Mouse (Mus musculus): ENCODE measurements around the gene Ccdc28b. TPM values are rescaled to one million over a fixed set of nuclear protein-coding genes. Genes with fewer than 3 reads are reported as not detected.

Gene Ccdc28b
- polyA plus RNA-seq, 1 experiment from 2014 or later, result 103 TPM

- 84% methylated on average over 12 of the region's 12 CpGs for WGBS
- Histone ChIP-seq H3K36me3 (peaks cover 38% of the 10 kb centered on the region), H3K27ac (no peak overlapping the region), H3K4me2 (replicated peaks) (no peak overlapping the region), H3K4me3 (no peak overlapping the region), H3K9ac (0 out of 2 replicates have a peak overlapping the region, but pooled peaks have one; percentile 13), H3K9me3 (no peaks in the 10 kb centered on the region), H3K4me1 (no peaks in the 10 kb centered on the region), H3K27me3 (replicated peaks) (no peaks in the 10 kb centered on the region)
- ATAC-seq (ENCODE audit: low FRiP score, low read depth), result 0 out of 2 replicates have a peak, but pooled peaks have one; percentile 14
These were observed 14.6 kb downstream of the Ccdc28b start for GRCm38 (mm10) chr4:129609139-129609631.

- ATAC-seq (ENCODE audit: low FRiP score, low read depth), result peak; percentile 74
- H3K36me3 ChIP-seq, result peaks cover 44% of the 10 kb centered on the region
- H3K9me3 ChIP-seq, result no peaks in the 10 kb centered on the region
- WGBS, result 39% methylated on average over 7 of the region's 7 CpGs
- H3K4me3 ChIP-seq, result no peak overlapping the region
- H3K9ac ChIP-seq, result no peak overlapping the region
- H3K27ac ChIP-seq, result no peak overlapping the region
- H3K27me3 ChIP-seq (replicated peaks), result no peaks in the 10 kb centered on the region
- H3K4me2 ChIP-seq (replicated peaks), result no peak overlapping the region
- no peaks in the 10 kb centered on the region for H3K4me1 ChIP-seq
These were observed 15.2 kb downstream of the Ccdc28b start for GRCm38 (mm10) chr4:129608426-129609025.

- Histone ChIP-seq H3K9ac (peak within 1 kb of the TSS; percentile 70), H3K4me1 (peaks cover 27% of the 10 kb centered on the region), H3K27ac (peak within 1 kb of the TSS; percentile 33; the same call in 1 of the 2 replicates), H3K9me3 (no peaks in the 10 kb centered on the region), H3K4me2 (replicated peaks) (peak within 1 kb of the TSS; percentile 91), H3K36me3 (peaks cover 52% of the 10 kb centered on the region), H3K4me3 (peak within 1 kb of the TSS; percentile 93), H3K27me3 (replicated peaks) (no peaks in the 10 kb centered on the region)
- under 1% methylated on average over 74 of the region's 74 CpGs for WGBS
- peak; percentile 88 for ATAC-seq (ENCODE audit: low FRiP score, low read depth)
These were observed 23.3 kb downstream of the Ccdc28b start, which contains the start of the genes Eif3i and Tmem234 for GRCm38 (mm10) chr4:129600233-129601158. Gene Eif3i, minus strand, starts transcription at chr4:129600648. Gene Tmem234, plus strand, starts transcription at chr4:129600668.

GRCm38 (mm10) chr4:129588865-129589264 lies 34.9 kb downstream of the Ccdc28b start:
- H3K27ac ChIP-seq, result no peak overlapping the region
- H3K9ac ChIP-seq, result no peak overlapping the region
- H3K27me3 ChIP-seq (replicated peaks), result no peaks in the 10 kb centered on the region
- H3K4me2 ChIP-seq (replicated peaks), result no peak overlapping the region
- H3K4me3 ChIP-seq, result no peak overlapping the region
- H3K36me3 ChIP-seq, result peaks cover 38% of the 10 kb centered on the region
- peaks cover 12% of the 10 kb centered on the region; the same call in 1 of the 2 replicates for H3K4me1 ChIP-seq
- 81% methylated on average over 4 of the region's 4 CpGs for WGBS
- no peak for ATAC-seq (ENCODE audit: low FRiP score, low read depth)
- H3K9me3 ChIP-seq, result no peaks in the 10 kb centered on the region

- no peaks in the 10 kb centered on the region for H3K9me3 ChIP-seq
- no peak overlapping the region for H3K4me2 ChIP-seq (replicated peaks)
- 39% methylated on average over 1 of the region's 1 CpGs for WGBS
- peaks cover 12% of the 10 kb centered on the region; the same call in 1 of the 2 replicates for H3K4me1 ChIP-seq
- H3K36me3 ChIP-seq, result peaks cover 18% of the 10 kb centered on the region
- no peak overlapping the region for H3K27ac ChIP-seq
- no peak for ATAC-seq (ENCODE audit: low FRiP score, low read depth)
- no peak overlapping the region for H3K9ac ChIP-seq
- H3K27me3 ChIP-seq (replicated peaks), result no peaks in the 10 kb centered on the region
- no peak overlapping the region for H3K4me3 ChIP-seq
These were observed 36.8 kb downstream of the Ccdc28b start for GRCm38 (mm10) chr4:129586943-129587342.

- Histone ChIP-seq H3K9me3 (no peaks in the 10 kb centered on the region), H3K36me3 (peaks cover 7% of the 10 kb centered on the region), H3K4me1 (peaks cover 12% of the 10 kb centered on the region; the same call in 1 of the 2 replicates), H3K4me2 (replicated peaks) (peak overlapping the region; percentile 65; the same call in 1 of the 2 replicates), H3K27ac (no peak overlapping the region), H3K4me3 (no peak overlapping the region), H3K9ac (no peak overlapping the region), H3K27me3 (replicated peaks) (no peaks in the 10 kb centered on the region)
- no peak for ATAC-seq (ENCODE audit: low FRiP score, low read depth)
- WGBS, result 78% methylated on average over 9 of the region's 9 CpGs
These were observed 38.0 kb downstream of the Ccdc28b start for GRCm38 (mm10) chr4:129585773-129586172.

- ATAC-seq (ENCODE audit: low FRiP score, low read depth), result peak; percentile 44; the same call in 1 of the 2 replicates
- Histone ChIP-seq H3K27me3 (replicated peaks) (no peaks in the 10 kb centered on the region), H3K36me3 (no peaks in the 10 kb centered on the region; the same call in 1 of the 2 replicates), H3K27ac (0 out of 2 replicates have a peak overlapping the region, but pooled peaks have one; percentile 2), H3K9ac (peak overlapping the region; percentile 49), H3K9me3 (no peaks in the 10 kb centered on the region), H3K4me3 (peak overlapping the region; percentile 33), H3K4me2 (replicated peaks) (peak overlapping the region; percentile 65), H3K4me1 (peaks cover 12% of the 10 kb centered on the region; the same call in 1 of the 2 replicates)
- 3% methylated on average over 36 of the region's 36 CpGs for WGBS
These were observed 38.7 kb downstream of the Ccdc28b start for GRCm38 (mm10) chr4:129584884-129585608.

- Histone ChIP-seq H3K9ac (no peak overlapping the region; the same call in 1 of the 2 replicates), H3K27ac (no peak overlapping the region), H3K9me3 (no peaks in the 10 kb centered on the region)
These were observed 39.4 kb downstream of the Ccdc28b start for GRCm38 (mm10) chr4:129584370-129584769.

GRCm38 (mm10) chr4:129582251-129582650 lies 41.5 kb downstream of the Ccdc28b start:
- Histone ChIP-seq H3K27ac (no peak overlapping the region), H3K27me3 (replicated peaks) (no peaks in the 10 kb centered on the region; the same call in 1 of the 2 replicates), H3K9ac (0 out of 2 replicates have a peak overlapping the region, but pooled peaks have one; percentile 3), H3K9me3 (no peaks in the 10 kb centered on the region), H3K4me3 (no peak overlapping the region), H3K4me2 (replicated peaks) (no peak overlapping the region), H3K36me3 (no peaks in the 10 kb centered on the region), H3K4me1 (peaks cover 12% of the 10 kb centered on the region; the same call in 1 of the 2 replicates)
- ATAC-seq (ENCODE audit: low FRiP score, low read depth), result no peak
- 82% methylated on average over 1 of the region's 1 CpGs for WGBS

More at GRCm38 (mm10) chr4:129584370-129584769, 39.4 kb downstream of the Ccdc28b start:
- no peaks in the 10 kb centered on the region for H3K36me3 ChIP-seq
- WGBS, result 86% methylated on average over 1 of the region's 1 CpGs
- no peak overlapping the region for H3K4me3 ChIP-seq
- no peaks in the 10 kb centered on the region for H3K27me3 ChIP-seq (replicated peaks)
- H3K4me1 ChIP-seq, result peaks cover 12% of the 10 kb centered on the region; the same call in 1 of the 2 replicates
- peak overlapping the region; percentile 65 for H3K4me2 ChIP-seq (replicated peaks)
- ATAC-seq (ENCODE audit: low FRiP score, low read depth), result no peak

GRCm38 (mm10) chr4:129580347-129580746 lies 43.4 kb downstream of the Ccdc28b start:
- H3K36me3 ChIP-seq, result no peaks in the 10 kb centered on the region
- no peak overlapping the region for H3K9ac ChIP-seq
- H3K4me1 ChIP-seq, result peaks cover 16% of the 10 kb centered on the region; the same call in 1 of the 2 replicates
- H3K27ac ChIP-seq, result no peak overlapping the region
- no peak overlapping the region for H3K4me3 ChIP-seq
- 72% methylated on average over 7 of the region's 7 CpGs for WGBS
- H3K9me3 ChIP-seq, result no peaks in the 10 kb centered on the region
- H3K4me2 ChIP-seq (replicated peaks), result no peak overlapping the region
- H3K27me3 ChIP-seq (replicated peaks), result no peaks in the 10 kb centered on the region; the same call in 1 of the 2 replicates
- ATAC-seq (ENCODE audit: low FRiP score, low read depth), result no peak

- Histone ChIP-seq H3K4me2 (replicated peaks) (peak within 1 kb of the TSS; percentile 16; the same call in 1 of the 2 replicates), H3K9ac (no peak within 1 kb of the TSS), H3K27me3 (replicated peaks) (no peaks in the 10 kb centered on the region; the same call in 1 of the 2 replicates), H3K27ac (no peak within 1 kb of the TSS), H3K4me1 (0 out of 2 replicates have a peak, but pooled peaks cover 5% of the 10 kb centered on the region), H3K4me3 (no peak within 1 kb of the TSS), H3K36me3 (no peaks in the 10 kb centered on the region), H3K9me3 (no peaks in the 10 kb centered on the region)
- WGBS, result 85% methylated on average over 5 of the region's 5 CpGs
- ATAC-seq (ENCODE audit: low FRiP score, low read depth), result no peak
These were observed 45.3 kb downstream of the Ccdc28b start, which contains the start of gene Fam167b for GRCm38 (mm10) chr4:129578466-129578865. Gene Fam167b, minus strand, starts transcription at chr4:129578549.
